Mouse (Mus musculus): ENCODE data around the gene Rras.
"Not testable (repeated sequence)": the region's sequence is repeated elsewhere in the genome, so short reads cannot be mapped to it uniquely, and the experiment has no call there.

Rras gene

DNA sequence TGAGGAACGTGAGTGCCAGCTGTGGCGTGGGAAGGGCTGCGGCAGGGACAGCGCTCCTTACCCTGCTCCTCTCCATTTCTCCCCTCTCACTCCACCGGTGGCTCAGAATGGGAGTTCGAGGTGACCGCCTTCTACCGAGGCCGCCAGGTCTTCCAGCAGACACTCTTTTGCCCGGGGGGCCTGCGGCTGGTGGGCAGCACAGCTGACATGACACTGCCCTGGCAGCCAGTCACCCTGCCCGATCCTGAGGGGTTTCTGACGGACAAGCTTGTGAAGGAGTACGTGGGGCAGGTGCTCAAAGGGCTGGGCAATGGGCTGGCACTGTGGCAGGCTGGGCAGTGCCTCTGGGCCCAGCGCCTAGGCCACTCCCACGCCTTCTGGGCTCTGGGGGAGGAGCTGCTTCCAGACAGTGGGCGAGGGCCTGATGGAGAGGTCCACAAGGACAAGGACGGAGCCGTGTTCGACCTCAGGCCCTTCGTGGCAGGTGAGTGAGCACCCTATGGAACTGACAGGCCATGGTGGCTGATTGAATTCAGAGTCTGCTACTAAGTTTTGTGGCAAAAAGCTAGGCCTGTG is 17.1 kb upstream of the Rras start:
- no peak for DNase-seq

DNA sequence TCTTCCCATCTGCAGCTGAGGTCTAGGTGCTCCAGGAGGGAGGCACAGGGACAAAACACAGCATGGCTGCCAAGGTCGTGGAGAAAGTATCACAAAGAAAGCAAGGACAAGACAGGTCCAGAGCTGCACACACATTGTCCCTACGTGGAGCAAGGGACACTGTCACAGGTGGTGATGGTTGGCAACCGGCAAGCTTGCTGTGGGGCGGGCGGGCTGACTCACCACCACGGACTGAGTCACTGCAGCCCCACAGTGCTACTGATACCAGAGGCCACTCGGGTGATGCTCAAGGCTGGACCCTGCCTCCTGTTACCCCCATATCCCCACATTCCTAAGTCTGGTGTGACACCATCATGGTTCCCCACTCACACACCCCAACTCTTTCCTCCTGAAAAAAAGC is 15.3 kb upstream of the Rras start:
- DNase-seq = peak; percentile 32 to 40

DNA sequence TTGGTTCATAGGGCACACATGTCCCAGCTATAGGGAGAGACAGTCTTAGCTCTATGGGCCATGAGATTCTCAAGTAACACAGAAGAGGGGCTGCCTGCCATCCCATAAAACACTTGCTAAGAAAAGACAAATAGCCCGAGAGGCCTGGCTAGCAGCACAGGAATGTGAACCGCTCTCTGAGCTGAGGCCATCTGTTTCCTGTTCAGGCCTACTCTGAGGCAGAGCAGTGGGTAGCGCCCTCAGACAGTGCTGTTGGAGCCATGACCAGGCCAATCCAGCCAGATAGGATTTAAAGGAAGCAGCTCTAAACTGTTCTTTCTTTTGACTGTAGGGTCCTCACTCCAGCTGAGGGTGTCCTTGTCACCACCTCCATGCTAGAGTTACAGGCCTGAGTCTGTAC is 13.2 kb upstream of the Rras start:
- no peak for DNase-seq

- DNase-seq = no peak
Measured at GRCm38 (mm10) chr7:45005321-45005992, 12.3 kb upstream of the Rras start.

DNA sequence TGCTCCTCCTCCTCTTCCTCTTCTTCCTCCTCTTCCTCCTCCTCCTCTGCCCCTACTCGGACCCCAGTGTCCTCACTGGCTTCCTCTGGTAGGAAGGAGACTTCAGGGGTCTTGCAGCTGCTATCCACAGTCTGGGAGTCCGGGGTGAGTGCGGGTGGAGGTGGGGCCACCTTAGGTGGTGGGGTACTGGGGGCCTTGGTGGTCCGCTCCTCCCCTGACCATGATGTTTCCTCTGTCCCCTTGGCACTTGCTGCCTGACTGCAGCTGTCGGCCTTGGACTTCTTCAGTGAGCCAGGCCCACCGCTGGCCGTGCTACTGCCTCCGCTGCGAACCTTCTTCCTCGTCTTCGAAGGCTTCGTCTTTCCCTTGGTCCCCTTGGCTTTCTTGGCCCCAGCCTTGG is 11.3 kb upstream of the Rras start:
- DNase-seq = no peak

GRCm38 (mm10) chr7:45007141-45007540 is 10.6 kb upstream of the Rras start:
- DNase-seq = no peak

- no peak for DNase-seq
Measured at GRCm38 (mm10) chr7:45007846-45008245, 9.9 kb upstream of the Rras start.

- no peak for DNase-seq
Measured at GRCm38 (mm10) chr7:45008411-45008810, 9.3 kb upstream of the Rras start.

- DNase-seq = no peak
Measured at GRCm38 (mm10) chr7:45012011-45012410, 5.8 kb upstream of the Rras start.

DNA sequence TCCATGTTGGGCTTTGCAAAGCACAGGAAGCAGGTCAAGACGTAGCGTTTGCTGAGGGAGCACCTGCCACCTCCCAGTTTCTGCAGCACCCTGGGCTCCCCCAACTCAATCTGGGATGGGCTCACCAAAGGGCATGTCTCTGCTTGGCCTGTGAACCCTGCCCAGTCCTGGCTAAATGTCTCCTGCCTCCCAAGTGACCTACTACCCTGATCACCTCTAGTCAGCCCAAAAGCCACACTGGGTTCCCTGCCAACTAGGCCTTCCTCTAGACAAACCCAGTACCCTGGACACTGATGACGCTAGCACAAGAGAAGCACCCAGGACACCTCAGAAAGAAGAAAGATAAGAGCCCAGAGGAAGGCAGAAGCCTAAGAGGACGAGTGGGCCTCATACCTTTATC is 4.9 kb upstream of the Rras start:
- no peak for DNase-seq

DNA sequence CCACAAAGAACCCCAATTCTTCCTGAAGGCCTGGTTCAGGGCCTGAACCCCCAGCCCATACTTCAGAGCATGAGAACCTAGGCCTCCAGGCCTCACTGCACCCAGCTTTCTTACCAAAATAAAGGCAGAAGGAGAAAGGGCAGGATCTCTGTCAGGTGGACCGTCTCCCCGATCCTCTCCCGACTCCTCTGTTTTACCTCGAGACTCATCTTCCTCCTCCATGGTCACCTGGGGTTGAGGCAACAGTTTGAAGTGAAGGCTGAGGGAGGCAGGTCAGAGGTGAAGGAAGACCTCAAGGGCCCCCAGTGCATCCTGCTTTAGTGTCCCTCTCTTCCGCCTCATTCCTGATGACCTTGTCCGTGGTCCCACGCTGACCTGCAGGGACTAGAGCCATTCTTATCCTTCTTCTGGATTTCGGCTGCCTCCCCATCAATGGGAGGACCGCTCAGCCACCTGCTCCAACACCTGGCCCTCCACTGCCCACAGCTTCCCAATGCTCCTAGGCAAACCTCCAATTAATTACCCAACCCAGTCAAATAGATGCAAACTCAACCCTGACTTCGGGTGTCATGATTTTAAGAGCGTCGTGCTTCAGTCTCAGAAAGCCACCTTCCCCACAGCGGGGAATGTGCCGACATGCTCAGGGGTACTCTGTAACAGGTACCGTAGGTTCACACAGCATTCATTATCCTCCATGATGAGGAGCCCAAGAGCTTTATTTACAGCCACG is 4.2 kb upstream of the Rras start:
- DNase-seq = no peak

- DNase-seq = no peak
Measured at GRCm38 (mm10) chr7:45014096-45014451, 3.7 kb upstream of the Rras start.

DNA sequence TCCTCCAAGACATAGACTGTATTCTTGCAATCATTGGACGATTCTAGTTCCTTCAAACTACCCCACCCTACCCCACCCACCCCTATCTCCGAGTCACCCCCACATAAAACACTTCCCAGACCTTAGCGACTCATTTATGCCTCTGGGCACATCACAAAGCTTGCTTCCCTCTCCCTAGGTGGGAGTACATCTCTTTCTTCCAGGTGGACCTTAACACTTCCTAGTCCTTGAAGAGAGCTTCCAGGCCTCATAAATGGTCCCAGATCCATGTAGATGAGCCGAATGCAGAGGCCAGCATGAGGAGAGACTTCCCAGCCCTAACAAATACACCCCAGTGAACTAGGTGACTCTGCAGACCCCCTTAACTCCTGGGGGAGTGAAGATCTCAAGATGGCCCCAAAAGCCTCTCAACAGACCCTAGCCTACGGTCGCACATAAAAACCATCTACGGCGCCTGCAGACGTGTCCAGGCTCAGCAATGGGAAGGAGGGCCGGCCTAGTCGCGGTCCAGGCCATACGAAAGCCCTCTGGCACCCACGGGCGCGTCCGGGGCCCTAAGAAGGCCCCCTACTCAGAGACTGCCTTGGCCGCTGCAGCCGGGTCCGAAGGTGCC is 2.3 kb upstream of the Rras start:
- no peak for DNase-seq

DNA sequence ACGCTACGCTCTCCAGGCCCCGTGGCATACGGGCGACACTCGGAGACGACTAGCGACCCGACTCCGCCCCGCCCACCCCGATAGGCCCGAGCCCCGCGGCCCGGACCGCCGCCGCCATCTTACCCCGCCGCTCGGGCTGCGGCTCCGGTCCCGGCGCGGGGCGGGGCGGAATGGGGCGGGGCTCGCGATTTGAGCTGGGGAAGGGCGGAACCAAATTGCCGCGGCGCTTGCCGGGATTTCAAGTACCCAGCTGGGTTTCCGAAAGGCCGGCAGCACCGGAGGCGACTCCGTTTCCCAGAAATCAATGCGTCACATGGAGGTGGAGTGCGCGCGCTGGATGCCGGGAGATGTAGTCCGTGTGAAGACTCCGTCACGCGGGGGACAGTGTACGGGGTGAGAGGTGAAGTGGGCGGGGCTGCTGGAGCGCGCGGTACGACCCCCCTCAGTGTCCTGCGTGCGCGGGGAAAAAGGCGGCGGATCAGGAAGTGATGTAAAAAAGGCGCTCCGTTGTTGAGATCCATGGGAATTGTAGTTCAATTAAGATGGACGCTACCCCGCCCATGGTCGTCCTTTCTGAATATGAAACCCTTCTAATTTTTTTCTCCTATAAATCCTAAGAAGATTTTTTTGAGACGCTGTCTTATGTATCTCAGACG is 1.7 kb upstream of the Rras start, which contains the start of gene Scaf1:
Gene Scaf1 (minus strand): TSS at position 407 of the 656 bp plus-strand sequence.
- DNase-seq = peak; percentile 99

- DNase-seq = no peak
Measured at GRCm38 (mm10) chr7:45016761-45017160, 1.0 kb upstream of the Rras start.

- no peak for DNase-seq
Measured at GRCm38 (mm10) chr7:45019031-45019571, 1.3 kb downstream of the Rras start.

DNA sequence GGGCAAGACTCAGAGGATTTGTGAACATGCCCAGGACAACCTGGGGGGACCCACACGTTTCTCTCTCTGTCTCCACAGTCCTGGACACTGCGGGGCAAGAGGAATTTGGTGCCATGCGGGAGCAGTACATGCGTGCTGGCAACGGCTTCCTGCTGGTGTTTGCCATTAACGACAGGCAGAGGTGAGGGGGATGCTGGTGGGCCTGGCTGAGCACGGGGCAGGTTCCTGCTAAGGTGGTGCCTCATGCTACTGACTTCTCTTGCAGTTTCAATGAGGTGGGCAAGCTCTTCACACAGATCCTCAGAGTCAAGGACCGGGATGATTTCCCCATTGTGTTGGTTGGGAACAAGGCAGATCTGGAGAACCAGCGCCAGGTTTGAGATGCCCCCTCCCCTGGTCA is 2.5 kb downstream of the Rras start:
- DNase-seq = no peak

DNA sequence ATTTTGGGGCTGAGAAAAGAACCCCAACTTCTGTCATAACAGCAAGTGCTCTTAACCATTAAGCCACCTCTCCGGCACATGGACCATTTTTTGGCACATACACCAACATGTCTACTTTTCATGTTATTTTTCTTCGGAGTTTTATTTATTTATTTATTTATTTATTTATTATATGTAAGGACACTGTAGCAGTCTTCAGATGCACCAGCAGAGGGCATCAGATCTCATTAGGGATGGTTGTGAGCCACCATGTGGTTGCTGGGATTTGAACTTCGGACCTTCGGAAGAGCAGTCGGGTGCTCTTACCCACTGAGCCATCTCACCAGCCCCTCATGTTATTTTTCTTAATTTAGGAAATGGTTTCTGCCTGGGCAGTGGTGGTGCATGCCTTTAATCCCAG is 6.0 kb downstream of the Rras start:
- not testable (repeated sequence) for DNase-seq

- no peak for DNase-seq
Measured at GRCm38 (mm10) chr7:45024281-45025248, 6.8 kb downstream of the Rras start.

DNA sequence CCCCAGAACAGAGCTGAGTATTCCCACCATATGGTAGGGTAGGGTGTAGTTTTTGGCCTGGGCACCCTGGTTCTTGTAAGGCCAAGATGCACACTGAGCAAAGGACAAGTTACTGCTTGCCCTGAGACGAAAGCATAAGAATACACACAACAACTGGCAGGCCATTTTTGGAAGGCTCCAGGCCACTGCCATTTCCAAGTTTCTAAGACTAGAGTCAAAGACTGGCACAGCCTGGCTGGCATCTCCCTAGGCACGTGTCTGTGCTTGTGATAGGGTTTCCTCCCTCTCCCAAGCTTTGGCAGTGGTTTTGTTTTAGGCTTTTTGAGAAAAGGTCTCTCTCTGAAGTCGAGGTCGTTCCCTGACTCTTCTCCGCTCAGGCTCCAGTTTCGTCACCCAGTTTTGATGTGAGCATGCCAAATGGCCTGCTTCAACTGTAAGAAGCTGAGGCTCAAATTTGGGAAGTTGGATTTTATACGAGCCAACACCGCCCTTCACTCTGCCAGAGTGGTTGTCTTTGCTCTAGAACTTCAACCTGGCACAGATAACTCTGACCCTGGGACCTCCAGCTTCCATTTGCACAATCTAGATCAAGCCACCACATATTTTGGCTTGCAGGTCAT is 8.0 kb downstream of the Rras start:
- no peak for DNase-seq

GRCm38 (mm10) chr7:45026256-45026655 is 8.5 kb downstream of the Rras start:
- DNase-seq = no peak
